Mouse (Mus musculus): ENCODE results near the gene Chmp6.
A peak's percentile ranks its signal among the peaks of the same experiment; 100 is the strongest.

The Chmp6 gene

DNA sequence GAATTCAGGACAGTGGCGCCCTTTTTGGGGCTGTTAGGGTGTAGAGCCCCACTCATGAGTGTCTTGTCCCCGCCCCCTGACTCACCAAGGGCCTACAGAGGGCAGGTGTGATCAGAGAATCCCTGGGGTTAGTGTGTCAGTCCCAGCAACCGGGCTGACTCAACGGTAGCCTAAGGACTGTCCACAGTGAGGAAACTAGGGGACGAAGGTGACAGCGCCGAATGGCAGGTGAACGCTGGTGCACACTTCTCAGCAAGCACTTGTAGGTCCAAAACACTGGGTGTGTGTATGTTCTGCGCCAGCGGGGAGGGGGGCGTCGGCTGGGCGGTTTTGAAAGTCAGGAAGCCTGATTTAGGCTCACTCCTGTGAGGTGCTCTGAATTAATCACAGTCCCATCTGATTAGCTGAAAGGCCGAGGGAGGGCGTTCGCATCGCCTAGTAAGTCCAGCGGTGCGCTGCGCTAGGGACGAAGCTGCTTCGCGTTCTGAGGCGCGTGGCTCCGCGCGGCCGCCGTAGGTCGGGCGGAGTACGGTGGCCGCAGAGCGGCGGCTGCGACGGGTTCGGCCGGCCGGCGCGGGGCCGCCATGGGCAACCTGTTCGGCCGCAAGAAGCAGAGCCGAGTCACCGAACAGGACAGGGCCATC lies at the start of gene Chmp6:
Gene Chmp6, plus strand, starts transcription at position 151 of the 644 bp plus-strand sequence.
- DNase-seq (ENCODE audit: low read depth) = peak; percentile 51

DNA sequence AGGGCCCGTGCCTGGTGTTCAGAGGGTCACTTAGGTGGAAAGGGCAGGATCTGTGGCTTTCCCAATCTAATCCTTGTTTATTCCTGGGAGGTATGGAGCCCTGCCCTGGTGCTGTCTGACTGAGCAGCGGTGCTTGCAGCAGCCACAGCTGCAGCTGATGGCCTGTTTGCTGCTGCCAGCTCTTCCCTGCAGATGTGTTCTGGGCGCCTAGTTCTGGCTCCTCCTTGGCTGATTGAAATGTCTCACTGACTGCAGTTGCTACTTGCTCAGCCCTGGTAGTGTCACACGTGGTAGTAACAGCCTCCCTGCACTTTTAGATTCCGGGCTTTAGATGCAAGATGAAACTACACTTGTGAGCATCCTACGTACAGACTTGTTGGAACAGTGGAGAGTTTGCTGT lies 46.4 kb upstream of the Chmp6 start:
- DNase-seq (ENCODE audit: low read depth) = no peak

DNA sequence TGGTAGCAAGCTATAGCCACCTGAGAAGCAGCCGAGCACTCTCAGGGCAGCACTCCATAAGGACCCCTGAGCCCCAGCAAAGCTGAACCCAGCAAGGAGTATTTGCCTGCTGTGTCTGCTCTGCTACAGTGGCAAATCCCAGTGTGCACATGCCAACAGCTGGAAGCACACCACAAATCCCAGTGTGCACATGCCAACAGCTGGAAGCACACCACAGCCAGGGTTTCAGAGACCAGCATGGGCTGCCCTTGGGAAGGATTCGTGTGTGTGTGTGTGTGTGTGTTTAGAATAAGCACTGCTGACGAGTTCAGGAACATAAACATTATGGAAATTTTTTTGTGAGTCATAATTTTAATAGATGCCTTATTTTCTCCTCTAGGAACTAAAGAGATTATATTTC lies 45.1 kb upstream of the Chmp6 start:
- DNase-seq (ENCODE audit: low read depth) = no peak

DNA sequence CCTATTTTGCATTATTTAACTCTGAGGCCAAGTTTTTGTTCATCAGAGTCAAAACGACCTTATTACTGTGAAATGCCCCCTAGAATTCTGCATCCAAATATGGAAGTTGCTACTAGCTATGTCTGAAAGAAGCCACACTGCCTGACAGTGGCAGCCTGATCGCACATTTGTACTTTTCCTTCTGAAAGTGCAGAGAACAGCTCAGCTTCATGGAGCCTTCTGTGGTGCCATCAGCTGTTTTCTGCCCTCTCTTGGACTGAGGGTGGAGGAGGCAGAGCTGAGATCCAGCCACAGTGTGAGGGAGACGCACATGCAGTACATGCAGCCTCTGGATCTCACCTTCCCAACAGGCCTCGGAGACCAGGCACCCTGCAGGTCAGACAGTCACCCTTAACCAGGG lies 44.7 kb upstream of the Chmp6 start:
- no peak for DNase-seq (ENCODE audit: low read depth)

DNA sequence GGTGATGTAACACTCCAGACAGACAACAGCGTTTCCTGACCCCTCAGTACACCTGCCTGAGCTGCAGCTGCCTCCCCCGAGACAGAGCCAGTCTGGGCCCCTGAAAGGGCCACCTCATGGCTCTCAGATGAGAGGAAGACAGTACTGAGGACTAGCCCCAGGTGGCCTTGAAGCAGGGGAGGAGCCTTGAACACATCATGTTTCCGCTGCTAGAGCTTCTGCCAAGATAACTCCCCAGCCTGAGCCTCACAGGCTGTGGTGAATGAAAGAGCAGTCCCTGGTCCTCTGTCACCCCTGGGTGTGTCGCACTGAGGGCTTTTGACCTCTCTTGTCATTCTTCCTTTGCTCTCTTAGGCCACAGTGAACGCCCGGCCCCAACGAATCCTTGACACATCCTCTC lies 42.1 kb upstream of the Chmp6 start:
- no peak for DNase-seq (ENCODE audit: low read depth)

DNA sequence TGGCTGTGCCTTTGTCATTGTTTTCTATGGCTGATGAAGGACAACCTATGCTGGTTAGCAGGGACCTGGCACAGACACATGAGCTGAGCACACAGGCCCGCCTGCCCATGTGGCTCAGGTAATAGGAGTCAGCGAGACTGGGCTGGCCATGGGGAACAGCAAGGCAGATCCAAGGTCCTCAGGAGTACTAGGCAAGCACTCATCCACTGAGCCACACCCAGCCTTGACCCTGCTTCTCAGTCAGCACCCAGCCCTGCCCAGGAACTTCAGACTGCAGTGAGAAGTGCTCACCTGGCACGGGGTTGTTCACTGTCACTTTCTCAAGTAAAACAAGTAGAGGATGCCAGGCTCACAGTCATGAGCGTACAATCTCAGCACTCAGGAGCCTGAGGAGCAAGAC lies 39.6 kb upstream of the Chmp6 start:
- DNase-seq (ENCODE audit: low read depth) = no peak

DNA sequence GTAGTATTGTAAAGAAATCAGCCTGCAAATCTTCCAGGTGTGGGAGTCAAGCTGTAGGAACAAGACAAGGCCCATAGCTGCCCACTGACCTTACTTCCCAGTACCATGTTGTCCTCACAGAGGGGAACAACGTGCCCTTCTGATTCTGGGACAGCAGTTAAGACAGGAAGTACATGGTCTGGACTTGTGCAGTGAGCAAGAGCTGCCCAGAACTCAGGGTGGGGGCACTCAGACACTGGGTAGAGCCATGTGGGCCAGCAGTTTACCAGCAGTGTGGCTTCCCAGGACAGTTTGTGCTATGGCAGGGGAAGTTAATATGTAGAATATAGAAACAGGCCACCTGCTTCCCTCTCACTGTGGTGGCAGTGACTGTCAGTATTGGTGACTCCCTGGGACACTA lies 38.4 kb upstream of the Chmp6 start:
- DNase-seq (ENCODE audit: low read depth) = no peak

DNA sequence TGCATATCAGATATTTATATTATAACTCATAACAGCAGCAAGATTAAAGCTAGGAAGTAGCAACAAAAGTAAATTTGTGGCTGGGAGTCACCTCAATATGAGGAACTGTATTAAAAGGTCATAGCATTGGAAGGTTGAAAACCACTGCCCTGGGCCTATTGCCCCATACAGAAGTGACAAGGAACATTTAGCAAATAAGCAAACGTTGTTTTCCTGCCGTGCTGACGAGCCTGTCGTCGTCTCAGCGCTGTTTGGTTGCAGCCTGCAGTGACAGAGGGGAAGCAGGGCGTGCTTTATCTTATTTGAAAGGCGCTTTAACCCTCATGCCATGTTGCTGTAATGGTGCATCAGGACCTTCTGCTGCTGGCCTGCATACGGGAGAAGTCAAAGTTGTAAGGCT lies 37.6 kb upstream of the Chmp6 start:
- no peak for DNase-seq (ENCODE audit: low read depth)

DNA sequence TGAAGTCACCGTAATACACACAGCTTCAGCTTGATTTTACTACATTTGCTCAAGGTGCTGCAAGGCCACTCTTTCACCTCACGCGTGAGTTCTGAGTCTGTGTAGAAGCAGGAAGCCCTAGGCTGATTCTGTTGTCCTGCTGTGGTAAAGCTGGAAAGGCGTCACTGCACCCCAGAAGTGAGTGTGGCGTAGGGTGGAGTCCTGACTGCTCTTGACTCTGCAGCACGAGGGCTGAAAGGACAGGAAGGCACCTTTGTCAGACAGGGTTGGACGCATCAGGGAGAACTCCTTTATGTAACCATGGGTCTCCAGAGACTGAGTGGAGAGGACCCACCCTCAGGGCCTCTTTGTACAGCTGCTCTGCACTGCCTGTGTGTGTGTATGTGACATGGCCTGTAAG lies 36.1 kb upstream of the Chmp6 start:
- no peak for DNase-seq (ENCODE audit: low read depth)

DNA sequence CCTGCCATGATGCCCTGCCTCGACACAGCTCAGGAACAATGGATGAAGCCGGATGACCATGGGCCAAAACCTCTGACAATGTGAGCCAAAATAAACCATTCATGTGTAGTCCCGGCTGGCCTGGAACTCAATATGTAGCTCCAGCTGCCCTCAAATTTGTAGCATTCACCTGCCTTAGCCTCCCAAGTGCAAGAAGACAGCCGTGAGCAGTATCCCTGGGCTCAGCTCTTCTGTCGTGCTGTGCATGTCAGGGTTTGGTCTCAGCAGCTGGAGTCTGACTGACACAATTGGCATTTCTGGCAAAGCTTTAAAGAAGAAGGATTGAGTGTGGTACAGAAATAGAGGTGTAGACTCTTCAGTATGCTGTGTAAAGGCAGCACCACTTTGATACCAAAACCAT lies 33.7 kb upstream of the Chmp6 start:
- DNase-seq (ENCODE audit: low read depth) = no peak

DNA sequence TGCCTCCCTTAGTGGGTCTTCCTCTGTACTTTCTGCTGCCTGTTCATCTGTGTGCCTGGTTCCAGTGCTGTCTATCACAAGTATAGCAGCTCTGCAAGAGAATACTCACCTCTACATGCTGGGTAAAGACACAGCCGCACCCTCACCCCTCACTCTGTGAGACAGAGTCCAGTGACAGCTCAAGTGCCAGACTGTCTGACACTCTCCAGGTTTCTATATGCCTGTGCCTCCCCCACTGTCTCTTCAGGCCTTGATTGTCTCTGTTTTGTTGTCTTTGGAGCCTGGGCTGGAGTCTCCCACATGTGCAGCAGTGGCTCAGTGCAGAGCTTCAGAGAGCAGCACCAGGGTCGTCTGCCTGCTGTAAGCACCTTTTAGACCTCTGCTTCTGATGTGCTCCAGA lies 29.6 kb upstream of the Chmp6 start:
- DNase-seq (ENCODE audit: low read depth) = no peak

DNA sequence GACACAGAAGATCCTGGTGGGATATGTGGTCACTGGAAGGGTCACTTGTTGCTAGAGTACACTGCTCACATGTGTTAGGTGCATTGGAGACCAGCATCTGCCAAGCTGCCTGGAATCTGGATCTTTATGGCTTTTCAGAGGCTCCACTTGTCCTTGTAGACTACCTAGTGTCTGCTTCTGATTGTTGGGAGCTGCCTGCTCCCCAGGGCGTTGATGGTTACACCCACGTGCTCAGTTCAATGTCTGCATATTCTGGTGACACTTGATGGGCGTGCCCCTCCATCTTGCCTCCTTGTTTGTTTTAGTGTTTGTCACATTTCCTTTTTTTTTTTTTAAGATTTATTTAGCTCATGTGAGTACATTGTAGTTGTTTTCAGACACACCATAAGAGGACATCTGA lies 23.3 kb upstream of the Chmp6 start:
- no peak for DNase-seq (ENCODE audit: low read depth)

DNA sequence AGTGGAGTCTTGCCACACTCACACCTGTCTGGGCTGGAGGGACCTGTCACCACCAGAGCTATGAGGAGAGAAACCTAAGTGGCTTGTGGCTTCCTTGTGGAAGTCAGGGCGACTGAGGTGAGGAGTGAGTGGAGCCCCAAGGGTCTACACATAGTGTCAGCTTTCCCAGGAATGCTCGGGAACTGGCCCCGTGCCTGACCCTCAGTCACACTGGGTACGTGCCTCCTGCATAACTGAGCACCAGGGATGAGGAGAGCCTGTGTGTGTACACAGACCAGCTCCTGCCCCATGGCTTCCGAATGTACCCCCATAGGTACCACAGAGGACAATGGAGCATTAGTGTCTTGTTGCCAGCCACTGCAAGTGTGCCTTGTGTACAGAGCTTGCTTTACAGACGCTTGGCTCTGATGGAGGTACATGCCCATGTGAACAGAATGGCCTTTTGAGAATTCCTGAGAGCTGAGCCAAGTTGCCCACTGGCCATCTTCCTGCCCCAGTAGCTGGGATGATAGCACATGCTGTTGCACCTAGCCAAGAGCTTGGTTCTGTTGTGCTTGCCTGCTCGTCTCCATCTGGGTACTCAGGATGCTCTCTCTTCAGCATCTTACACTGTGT lies 21.5 kb upstream of the Chmp6 start:
- no peak for DNase-seq (ENCODE audit: low read depth)

DNA sequence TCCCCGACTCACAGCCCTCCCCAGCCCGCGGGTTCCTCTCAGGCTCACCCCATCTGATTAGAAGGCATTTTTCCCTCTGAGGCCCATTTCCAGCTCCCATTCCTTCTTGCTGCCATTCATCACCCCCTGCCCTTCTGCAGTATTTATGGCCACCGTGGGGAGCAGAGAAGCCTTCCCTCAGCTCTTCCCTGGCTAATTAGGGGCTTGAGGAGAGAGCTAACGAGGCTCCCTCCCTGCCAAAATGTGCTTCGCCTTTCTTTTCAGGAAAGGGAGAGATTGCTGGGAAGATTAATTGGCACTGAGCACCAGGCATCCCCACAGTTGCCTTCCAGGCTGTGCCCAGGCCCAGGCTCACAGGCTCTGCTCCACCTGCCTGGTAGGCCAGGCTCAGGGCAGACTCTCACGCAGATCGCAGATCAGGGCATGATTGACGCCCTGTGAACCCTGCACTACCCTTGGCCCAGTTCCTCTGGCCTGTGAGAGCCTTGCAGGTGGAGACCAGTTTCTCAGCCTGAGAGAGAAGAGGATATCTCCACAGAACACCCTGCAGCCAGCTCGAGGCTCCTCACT lies 19.5 kb upstream of the Chmp6 start:
- DNase-seq (ENCODE audit: low read depth) = no peak

DNA sequence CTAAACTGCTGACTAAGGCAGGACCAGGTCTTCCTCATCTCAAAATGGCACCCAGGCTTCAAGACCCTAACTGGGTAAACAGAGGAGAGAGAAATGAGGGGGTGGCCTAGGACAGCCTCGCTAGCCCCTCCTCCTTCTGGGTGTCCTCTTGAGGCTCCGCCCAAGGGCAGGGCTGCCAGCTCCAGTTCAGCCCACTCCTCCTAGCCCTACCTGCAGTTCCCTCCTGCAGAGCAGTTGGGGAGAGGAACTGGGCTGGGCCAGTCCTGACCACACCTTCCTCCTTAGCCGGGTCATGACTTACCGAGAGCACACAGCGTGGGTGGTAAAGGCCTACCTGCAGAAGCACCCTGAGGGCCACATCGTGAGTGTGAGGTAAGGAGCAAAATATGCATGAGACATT lies 18.6 kb upstream of the Chmp6 start:
- no peak for DNase-seq (ENCODE audit: low read depth)

DNA sequence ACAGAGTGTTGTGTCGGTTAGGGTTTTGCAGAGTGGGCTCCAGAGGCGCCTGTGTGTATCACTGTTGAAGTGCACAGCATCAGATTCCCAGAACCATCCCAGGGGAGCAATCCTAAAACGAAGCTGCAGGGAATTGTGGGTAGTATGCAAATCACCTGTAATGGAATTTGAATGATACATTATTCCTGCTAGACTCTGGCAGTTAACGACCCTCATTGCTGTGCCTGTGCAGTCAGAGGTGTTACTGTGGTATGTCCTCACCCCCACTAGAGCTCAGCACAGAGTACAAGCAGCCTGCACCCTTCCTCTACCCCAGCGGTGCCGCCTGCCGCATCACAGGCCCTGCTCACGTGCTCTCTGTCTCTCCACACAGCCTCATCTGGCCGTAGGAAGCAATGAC lies 16.2 kb upstream of the Chmp6 start:
- no peak for DNase-seq (ENCODE audit: low read depth)

DNA sequence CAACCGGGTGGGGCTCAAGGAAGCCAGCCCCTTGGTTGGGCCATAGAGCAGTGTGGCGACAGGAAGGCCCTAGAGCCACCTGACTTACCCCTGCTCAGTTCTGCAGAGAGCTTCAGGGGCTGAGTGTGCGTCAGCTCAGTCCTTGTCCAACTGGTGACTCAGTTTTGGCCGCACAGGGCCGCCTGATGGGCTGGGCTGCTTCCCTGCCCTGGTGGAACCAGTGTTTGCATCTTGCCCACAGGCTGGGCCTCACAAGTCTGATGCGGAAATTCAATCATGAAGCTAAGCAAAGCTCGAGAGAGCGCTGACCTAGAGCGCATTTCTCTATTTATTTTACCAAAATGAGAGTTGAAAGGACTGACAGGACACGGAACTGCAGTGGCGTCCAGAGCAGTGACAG lies 14.3 kb upstream of the Chmp6 start:
- DNase-seq (ENCODE audit: low read depth) = no peak

DNA sequence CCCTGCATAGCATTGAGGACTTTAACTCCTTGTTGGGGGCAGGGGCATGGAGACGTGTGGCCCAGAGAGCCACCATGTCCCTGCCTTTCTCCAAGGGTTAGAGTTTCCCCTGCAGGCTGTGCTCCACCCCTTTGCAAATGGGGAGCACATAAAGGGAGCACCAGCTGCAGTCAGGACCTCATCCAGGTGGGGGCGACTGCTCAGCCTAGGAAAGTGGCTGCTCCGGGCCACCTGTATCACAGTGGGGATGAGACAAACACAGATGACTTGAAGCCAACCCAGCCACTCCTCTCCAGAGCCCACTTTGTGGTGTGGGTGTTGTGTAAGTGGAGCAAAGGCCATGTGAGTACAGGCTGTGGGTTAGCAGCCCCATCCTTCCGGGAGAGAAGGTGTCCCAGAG lies 12.1 kb upstream of the Chmp6 start:
- no peak for DNase-seq (ENCODE audit: low read depth)

DNA sequence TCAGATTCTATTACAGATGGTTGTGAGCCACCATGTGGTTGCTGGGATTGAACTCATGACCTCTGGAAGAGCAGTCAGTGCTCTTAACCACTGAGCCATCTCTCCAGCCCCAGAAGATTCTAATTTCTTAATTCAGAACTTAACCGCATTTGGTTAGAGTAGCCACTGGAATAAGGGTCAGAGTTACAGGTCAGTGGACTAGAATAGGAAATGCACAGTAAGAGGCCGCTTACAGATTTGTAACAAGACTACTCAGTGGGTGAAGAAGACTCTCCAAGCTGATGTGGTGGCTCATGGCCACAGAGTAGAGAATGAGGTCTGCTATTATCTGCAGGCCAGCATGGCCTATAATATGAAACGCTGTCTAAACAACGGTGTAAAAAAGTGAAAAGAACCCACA lies 10.3 kb upstream of the Chmp6 start:
- DNase-seq (ENCODE audit: low read depth) = no peak

DNA sequence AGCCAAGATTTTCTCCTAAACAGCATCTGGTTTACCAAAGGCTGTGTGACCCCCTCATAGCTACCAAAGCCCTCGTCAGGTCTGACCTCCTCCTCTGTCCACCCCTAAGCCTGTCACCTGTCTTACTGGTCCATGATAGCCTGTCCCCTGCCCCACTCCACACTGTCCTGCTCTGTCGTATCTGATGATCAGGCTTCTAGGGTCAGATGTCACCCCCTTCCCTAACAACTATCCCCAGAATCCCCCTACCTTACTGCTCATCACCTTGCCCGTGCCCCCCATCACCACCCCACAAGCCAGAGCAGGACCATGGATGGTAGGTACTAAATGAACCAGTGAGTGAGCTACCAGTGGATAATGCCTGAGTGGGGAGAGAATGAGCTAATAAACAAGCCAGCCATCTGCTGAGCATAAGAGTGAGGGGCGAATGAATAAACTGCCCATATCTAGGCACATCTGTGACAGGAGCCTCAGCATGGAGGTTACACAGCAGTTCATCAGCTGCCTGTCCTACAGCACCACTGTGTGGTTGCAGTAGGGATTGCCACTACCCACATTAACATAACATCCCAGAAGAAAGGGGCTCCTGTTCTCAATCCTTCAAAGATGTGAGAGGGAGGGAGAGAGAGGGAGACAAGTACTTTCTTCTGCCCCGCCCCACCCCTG lies 8.5 kb upstream of the Chmp6 start:
- peak; percentile 33 for DNase-seq (ENCODE audit: low read depth)

DNA sequence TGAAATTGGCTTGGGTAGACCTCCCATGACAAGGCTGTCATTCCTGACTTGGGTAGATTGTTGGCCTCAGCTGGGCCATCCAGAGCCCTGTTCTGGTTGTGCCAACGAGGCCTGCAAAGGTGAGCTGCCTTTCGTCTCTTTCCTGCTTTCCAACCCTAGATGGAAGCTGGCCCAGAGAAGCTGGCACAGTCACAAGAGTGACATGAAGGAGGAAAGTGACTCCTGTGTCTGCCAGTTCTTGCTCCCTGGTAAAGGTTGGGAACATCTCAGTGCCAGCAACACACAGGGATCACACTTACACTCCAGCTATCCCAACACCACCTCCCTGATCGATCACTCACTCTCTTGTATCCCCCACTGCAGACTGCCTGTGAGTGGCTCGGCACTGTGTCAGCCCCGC lies 7.4 kb upstream of the Chmp6 start:
- no peak for DNase-seq (ENCODE audit: low read depth)

DNA sequence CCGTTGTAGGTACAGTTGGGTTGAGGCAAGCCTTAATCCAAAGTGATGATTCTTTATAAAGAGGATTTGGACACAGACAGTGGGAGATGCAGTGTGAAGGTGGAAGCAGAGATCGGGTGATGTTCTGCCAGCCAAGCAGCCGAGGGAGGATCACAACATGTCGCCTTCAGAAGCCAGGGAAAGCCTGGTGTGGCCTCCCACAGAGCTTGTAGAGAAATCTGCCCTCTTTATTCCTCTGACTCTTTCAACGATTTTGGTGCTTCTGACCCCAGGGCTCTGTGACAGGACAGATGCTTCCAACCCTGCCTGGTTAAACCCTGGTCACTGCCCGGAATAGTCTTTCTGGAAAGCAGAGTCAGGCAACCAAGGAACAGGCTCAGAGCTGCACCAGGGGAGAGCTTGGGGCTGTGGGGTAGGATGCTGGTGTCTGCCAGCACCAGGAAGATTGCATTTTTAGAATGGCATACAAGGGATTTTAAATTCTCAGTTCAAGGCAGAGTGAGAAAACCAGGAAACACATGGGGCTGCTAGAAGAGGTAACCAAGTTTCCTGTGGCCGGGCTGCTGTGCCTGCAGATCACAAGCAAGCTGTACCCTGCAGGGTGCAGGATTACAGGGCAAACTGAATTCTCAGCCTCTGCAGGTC lies 6.1 kb upstream of the Chmp6 start:
- no peak for DNase-seq (ENCODE audit: low read depth)

DNA sequence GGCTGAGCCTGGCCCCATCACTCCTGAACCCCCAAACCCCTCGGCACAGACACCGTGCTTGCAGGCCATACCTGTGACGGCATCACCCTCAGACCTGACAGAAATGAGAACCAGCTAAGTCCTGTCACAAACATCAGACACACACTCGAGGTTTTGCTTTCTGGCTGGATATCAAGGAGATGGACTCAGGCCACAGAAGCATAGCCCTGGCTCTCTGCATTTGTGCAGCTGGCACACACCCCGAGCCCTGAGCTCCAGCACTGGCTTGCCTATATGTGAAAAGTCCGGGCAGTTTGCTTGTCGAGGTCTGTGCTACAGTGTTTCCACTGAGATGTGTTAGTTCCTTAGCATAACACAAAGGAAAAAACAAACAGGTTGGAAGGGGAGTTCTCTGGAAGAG lies 5.5 kb upstream of the Chmp6 start:
- no peak for DNase-seq (ENCODE audit: low read depth)

All from fibroblast of lung, adult 2 months (primary cell).